Mouse (Mus musculus) CD8-positive naive resting alpha-beta T cell, adult 2 months (primary cell): Measurements from ENCODE around the gene C5ar1.
"Not testable (repeated sequence)": the region's sequence is repeated elsewhere in the genome, so short reads cannot be mapped to it uniquely, and the experiment has no call there.

Experiments
- DNase-seq, 2 experiments: peaks; one replicate each; pipeline ENCODE4 v3.0.0; 2022; ENCODE audit warnings: low read depth in 2 of 2, low spot score in 2 of 2

The C5ar1 gene

DNA sequence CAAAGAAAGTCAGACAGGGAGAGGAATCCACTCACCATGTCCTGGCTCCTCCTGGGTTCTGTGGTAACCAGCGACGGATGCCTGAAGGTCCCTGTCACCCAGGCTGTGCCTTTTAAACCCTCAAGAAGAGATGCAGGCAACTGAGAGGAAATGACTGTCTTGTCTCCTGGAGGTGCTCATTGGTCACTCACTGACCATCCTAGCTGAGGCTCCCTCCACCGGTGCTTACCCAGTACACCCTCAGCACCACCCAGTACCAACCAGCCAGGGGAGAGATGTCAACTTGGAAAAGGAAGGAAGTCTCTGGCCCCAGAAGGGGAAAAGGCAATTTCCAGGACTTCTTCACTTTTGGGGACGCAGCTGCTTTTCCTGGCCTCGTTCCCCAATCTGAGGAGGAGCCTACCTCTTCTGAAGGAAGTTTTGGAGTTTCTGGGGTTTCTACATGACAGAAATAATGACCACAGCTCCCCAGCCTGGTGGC is at the start of gene C5ar1:
Gene C5ar1 (minus strand): TSS at position 431 of the 481 bp plus-strand sequence.
- DNase-seq = no peak

DNA sequence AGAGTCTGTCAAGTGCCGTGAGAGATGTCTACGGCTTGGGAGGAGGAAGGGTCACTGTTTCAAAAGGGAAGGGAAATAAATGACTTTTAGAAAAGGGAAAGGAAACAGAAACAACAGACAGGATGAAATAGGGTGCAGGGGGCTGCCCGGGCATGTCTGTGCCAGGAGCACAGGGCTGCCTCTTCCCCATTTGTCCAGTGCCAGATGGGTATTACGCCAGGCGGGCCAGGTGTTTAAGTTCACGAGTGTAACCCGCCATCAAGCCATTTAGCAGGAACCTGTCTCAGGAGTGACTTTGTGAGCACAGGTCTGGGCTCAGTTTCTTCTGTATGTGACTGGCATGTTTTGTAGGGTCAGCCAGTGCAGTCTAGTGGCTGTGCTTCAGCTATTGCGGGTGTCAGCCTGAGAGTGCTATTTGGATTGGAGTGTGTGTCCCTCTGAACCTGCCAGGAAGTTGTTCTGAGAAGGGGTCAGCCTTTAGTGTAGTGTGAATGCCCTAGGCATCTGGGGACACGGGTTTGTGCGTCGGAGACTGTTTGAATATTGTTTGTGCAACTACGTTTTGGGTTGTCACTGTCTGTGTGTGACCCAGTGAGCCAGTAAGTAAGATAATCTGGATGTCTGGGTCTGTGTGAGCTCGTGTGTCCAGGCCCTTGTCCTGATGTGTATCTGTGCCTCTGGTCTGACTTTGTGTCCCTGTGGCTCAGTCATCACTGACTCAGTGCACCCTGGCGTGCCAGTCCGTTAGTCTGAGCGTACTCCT is 49.4 kb upstream of the C5ar1 start:
- DNase-seq = no peak

DNA sequence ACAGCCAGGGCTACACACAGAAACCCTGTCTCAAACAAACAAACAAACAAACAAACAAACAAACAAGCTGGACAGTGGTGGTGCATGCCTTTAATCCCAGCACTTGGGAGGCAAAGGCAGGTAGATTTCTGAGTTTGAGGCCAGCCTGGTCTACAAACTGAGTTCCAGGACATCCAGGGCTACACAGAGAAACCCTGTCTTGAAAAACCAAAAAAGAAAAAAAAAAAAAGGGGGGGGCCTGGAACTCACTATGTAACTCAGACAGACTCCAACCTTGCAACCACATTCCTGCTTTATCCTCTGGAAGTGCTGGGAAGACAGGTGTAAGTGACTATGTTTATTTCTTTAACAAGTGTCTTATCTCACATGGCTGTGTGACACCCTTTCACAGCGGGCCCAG is 48.8 kb upstream of the C5ar1 start, which contains the start of gene Bbc3:
Gene Bbc3 (plus strand): TSS at position 301 of the 400 bp plus-strand sequence.
- not testable (repeated sequence) for DNase-seq

DNA sequence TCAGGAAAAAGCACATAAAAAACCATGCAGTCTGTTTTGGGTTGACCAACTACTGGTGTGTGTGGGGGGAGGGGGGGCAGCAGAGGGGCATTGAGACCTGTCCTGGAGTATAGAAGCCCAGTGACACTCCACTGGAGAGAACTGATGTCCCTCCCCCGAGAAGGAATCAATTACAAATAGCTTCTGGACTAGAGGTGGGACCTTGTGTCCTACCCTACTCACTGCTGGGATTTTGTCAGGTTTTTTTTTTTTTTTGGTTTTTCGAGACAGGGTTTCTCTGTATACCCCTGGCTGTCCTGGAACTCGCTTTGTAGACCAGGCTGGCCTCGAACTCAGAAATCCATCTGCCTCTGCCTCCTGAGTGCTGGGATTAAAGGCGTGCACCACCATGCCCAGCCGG is 47.8 kb upstream of the C5ar1 start:
- not testable (repeated sequence) for DNase-seq

DNA sequence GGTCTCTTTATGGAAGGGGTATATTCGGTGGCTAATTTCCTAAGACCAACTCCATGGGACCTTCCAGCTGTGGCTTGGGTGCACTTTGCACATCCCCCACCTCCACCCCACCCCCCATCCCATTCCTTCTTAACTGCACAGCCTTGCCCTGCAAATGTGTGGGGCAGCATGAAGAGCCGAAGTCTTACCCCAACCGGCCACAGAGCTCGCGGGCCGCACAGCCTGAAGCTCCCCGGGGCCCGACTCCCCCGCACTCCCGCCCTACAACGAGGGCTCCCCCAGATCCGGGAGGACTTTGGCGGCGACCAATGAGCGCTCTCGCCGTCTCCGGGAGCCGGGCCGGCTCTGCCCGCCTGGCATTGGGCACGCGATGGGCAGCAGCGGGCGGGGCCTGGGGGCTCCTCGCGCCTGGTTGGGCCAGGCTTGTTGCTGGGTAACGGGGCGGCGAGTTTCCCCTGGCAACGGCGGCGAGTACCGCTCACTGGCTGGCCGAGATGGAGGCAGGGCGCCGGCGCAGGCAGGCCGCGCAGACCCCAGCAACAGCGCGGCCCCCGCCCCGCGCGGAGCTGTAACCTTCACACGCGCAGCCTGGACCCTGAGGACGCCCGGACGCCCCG is 40.2 kb upstream of the C5ar1 start:
- DNase-seq = peak in 1 of 2 experiments; percentile 33

DNA sequence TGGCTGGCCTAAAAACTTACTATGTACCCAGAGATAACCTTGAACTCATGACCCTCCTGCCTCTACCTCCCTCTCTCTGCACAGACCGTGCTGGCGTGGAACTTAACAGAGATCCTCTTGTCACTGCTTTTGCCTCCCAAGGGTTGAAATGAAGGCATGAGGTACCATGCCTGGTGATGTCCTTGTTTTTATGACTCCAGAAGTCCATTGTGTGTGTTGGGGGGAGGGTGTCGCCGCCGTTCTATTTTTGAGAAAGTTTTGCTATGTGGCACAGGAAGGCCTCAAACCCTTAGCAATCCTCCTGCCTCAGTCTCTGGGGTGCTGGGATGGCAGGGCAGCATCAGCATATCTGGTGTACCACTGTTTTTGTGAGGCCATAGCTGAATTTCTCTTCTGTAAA is 39.6 kb upstream of the C5ar1 start:
- no peak for DNase-seq

DNA sequence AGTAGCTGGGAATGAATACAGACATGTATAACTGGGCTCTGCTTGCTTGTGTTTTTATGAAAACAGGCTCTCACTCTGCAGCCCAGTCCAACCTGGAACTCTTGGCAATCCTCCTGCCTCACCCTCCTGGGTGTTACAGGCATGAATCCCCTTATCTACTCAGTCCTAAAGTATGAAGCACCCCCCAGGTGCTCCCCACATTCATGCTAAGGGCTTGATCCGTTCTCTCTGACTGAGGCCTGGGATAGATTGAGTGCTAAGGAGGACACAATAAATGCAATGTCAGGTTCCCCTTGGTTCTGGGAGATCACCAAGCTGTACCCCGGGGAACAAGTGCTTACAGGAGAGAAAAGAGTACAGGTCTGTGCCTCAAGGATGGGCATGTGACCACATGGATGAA is 38.3 kb upstream of the C5ar1 start:
- no peak for DNase-seq

DNA sequence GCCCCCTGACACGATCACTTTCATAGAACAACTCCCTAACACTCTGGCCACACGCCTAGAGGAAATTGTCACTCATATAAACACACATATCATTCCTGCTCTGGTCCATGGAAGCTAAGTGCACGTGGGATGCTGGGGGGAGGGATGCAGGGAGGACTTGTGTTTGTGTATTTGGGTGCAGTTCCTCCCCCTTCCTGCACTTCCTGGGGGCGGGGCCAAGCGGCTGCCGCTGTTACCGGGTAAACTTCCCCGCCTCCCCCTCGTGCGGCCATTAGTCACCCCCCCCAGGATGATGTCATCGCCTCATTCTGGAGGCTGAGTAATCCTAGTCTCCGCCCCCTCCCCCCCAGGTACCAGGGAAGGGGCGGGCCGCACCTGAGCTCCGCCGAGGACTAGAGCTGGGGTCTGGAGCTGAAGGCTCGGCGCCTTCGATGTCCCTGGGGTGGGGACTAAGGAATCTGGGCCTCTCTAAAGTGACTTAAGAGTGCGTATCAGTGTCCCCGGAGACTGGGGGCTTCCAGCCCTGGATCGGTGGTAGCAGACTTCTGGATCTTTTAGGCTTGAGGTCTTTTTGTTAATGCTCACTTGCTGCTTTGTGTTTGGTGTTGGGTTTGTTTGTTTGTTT is 37.5 kb upstream of the C5ar1 start:
- peak; percentile 75 to 83 for DNase-seq

DNA sequence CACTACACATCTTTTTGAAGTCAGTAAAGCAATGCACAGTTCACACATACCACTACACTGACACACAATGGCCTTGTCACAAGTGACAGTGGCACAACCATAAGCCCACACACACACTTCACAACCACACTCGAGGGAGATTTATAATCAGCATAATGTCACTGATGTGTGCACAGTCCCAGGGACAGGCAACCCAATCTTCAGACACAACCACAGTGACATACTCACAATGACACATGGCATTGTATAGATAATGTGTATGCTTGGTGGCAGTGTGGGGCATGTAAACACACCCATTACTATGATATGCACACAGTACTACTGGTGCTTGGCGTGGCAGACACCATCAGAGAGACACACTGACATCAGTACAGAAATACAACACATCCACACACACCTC is 36.8 kb upstream of the C5ar1 start:
- no peak for DNase-seq

DNA sequence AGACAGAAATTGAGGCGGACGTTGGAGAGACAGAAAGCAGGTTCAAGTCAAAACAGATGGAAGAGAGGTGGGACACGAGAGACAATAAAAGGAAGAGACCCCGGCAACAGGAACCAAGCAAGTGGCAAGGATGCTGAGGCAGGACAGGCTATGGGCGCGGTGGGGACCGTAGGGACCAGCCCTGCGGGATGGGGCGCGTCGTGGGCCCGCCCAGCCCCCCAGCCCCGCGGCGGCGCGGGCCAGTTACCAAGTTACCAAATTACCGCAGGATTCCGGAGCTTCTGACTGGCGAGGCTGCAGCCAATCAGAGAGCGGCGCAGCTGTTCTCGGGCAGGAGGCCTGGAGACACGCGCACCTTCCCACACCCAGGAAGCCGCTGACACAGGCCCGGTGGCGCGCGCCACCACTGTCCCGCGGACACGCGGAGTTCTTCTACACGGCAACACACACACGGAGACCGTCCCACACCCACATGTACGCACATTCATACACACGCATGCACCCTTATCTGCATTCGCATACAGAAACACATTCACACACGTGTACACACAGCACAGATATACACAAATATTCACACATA is 36.1 kb upstream of the C5ar1 start:
- DNase-seq = peak; percentile 59 to 62

DNA sequence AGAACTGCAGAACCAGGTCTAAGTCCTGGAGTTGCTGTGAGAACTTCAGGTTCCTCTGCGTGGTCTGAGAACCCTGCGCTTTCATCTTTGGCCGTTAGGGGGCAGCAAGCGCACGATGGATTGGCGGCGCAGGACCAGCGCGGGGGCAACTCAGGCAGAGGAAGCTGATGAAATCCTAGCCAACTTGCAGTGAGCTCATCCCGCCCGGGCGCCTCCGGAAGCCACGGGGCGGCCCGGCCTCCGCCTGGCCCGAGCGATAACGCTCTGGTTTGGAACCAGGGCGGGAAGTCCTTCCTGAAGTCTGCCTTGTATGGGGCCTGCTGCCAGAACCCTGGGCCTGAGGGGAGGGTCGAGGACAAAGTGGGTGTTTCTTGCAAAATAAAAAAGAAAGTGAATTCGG is 35.5 kb upstream of the C5ar1 start:
- peak; percentile 94 to 96 for DNase-seq

DNA sequence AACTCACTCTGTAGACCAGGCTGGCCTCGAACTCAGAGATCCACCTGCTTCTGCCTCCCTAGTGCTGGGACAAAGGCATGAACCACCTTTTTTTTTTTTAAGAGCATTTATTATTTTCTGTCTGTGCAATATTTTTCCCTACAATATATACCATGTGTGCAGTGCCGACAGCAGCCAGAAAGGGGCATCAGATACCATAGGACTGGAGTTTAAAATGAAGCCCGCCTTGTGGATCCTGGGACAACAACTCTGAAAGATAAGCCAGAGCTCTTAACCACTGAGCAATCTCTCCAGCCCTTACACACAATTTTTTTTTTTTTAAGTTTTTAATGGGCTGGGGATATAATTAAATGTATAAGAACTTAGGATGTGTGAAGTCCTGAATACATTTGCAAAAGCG is 35.0 kb upstream of the C5ar1 start:
- peak in 1 of 2 experiments; percentile 51 for DNase-seq

DNA sequence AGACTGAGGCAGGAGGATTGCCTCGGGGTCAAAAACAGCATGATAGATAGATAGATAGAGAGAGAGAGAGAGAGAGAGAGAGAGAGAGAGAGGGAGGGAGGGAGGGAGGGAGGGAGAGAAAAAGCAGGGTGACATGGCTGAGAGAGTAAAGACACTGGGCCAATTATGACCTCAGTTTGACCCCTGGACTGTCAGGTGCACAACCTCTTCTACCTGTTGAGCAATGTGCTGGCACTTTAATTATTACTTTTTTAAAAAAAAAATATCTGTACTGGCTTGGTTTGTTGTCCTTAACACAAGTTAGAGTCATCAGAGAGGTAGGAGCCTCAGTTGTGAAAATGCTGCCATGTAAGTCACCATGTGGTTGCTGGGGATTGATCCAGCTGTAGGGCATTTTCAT is 28.5 kb upstream of the C5ar1 start:
- no peak for DNase-seq

DNA sequence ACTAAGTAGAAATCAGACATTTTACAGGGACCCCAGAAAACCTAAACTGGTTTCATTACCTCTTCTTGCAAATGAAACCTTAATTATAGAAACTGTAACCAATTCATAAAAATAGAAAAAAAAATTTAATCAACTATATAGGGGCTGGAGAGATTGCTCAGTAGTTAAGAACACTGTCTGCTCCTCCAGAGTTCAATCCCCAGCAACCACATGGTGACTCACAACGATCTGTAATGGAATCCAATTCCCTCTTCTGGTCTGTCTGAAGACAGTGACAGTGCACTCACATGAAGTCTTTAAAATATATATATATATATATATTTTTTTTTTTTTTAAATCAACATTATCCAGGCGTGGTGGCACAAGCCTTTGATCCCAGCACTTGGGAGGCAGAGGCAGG is 27.7 kb upstream of the C5ar1 start:
- DNase-seq = no peak

DNA sequence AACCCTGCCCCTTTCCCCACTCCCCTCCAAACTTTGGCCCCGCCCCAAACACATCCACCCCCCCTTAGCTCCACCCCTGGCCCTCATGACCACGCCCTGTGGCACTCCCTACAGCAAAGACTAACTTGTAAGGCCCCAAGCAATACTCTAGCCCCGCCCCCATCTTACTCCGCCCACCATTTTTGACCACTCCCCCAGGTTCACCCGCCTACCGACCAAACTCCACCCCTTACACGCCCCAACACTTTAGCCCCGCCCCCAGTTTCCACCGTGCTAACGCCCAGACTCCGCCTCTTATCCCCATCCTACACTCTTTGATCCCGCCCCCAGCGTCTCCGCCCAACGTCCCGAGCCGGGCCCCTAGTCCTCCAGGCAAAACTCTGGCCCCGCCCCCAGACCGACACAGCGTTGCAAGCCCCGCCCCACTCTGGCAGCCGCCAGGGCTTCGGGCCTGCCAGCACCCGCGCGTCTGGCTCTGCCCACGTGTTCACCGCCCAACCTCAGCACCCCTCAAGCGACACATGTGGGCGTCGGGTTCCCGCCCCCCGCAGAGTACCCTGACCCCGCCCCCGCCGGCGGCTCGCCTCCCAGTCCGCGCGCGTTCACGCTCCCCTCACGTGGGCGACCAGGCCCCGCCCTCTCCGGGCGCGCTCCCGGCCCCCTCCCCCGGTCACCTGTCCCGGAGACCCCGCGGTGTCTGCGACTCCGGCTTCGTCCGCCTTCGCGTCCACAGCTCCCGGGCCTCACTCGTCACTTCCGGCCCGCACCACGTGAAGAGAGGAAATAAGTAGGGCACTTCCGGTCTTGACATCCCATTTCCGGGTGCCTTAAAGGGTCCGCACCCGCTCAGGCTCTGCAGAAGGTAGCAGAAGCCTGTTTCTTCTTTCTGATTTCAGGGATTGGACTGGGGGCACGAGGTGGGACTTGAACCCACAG is 27.0 kb upstream of the C5ar1 start, which contains the start of gene Ccdc9:
Gene Ccdc9 (minus strand): TSS at position 770 of the 936 bp plus-strand sequence.
- peak; percentile 99 for DNase-seq

DNA sequence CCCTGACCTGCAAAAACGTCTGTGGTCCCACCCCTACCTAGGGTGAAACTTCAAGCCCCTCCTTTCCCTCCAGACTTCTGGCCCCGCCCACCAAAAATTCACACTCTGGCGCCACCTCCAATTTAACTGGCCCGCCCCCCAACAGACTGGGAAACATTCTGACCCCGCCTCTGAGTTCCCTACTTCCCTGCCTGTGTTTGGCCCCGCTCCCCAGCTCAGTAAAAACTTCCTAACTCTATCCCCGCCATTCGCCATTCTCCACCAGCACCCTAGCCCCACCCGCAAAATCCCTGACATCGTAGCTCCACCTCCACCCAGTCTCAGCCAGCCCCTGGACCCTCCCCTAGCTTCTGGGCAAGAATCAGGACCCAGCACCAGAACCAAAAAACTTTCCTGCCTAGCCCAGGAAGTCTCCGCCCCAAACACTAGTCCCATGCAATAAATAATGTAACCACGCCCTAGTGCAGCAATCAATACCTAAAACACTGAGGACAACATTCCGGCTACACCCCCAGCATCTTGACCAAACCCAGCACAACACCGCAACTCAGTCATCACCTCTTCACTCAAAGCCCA is 26.2 kb upstream of the C5ar1 start:
- peak in 1 of 2 experiments; percentile 35 for DNase-seq

DNA sequence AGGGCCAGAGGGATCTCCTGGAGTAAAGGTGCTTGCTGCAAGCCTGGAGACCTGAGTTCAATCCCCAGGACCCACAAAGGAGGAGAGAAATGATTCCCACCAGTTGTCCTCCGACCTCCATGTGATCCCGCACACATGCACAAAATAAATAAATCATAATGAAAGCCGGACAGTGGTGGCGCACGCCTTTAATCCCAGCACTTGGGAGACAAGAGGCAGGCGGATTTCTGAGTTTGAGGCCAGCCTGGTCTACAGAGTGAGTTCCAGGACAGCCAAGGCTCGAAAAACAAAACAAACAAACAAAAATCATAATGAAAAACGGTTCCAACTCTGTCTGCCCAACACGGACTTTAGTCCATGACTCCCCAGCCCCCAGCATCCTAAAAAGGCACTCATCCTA is 25.6 kb upstream of the C5ar1 start:
- DNase-seq = no peak

DNA sequence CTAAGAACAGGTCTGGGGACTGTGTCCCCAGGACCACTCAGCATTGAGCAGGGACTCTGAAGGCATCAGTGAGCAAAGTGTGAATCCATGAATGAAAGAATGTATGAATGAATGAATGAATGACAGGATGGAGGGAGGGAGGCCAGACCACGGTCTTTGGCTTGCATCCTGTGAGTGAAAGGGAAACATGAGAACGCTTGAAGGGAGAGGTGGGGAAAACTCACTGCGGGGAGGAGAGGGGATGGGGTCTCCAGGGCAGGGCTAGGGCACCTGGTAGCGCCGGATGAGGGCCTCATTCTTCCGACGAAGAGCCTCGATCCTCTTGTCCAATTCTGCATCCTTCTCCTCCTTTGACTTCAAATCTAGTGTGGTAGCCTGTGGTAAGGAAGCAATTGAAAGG is 24.7 kb upstream of the C5ar1 start:
- no peak for DNase-seq

DNA sequence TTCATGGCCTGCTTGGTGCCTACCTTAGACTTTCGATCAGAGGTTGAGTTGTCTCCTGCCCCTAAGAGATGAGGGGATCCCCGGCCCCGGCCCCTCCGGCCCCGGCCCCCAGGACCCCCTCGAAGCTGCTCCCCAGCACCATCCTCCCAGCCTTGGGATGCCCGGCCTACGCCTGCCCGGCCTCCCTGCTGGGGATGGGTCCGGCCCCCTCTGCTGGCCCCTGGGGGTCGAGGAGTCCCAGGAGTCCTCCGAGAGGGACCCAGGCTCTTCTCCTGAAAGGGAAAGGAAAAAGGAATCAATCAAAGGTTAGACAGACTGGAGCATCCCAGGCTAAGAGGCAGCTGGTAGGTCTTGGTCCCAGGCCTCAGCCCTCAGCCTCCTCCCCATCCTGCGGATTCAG is 23.0 kb upstream of the C5ar1 start:
- no peak for DNase-seq

DNA sequence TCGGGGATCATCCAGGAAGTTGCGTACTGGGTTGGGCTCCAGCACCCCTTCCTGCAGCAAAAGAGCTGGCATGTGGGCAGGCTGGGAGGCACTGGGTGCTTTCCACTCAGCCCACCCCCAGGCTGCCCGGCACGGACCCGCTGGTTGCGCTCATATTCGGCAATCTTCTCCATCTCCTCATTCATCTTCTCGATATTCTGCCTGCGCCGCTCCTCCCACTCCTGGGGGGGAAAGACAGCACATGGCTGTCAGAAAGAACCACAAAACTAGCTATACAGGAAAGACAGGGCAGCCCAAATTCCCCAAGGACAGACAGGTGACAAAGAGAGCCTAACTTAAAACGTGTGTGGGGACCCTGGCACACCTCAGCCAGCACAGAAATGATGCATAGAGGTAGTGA is 21.4 kb upstream of the C5ar1 start:
- no peak for DNase-seq
